ENCODE assay signal across 20 mouse cellular contexts in the genomic region with DNA sequence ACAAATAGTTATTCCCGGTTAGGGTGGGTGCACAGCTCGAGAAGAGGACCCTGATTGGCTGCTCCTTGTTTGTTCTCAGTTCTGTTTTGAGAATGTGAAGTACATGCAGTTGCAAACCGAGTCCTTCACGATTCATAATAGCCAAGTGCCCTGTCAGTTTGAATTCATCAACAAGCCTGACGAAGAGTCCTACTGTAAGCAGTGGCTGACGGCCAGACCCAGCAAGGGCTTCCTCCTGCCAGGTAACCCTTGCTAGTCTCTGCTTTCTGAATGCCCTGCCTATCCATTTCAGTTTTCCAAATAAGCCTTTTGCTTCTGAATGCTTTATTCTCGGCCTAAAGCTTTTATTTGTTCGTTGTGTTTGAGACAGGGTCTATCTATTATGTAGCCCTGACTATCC. TPM values are rescaled to one million over a fixed set of nuclear protein-coding genes. Genes with fewer than 3 reads are reported as not detected.
DNase-seq lines count a peak whose midpoint lies in the region; ATAC-seq and TF ChIP-seq lines count a peak whose summit lies in the region.
"Had no signal": no experiment of that assay in that cellular context is flagged by ENCODE, and none has a peak within 500 bp of the region (broad histone marks: within the 10 kb centered on the region; RNA-seq: fewer than 3 reads in every experiment).

No protein-coding gene starts in this region.

- no peaks in the 10 kb centered on the region for H3K27me3 ChIP-seq in cerebellum, adult 2 months (ENCODE audit: control insufficient read depth, insufficient read depth, low read length)
- no peaks in the 10 kb centered on the region for H3K27me3 ChIP-seq in forebrain, embryonic 10.5 days (ENCODE audit: poor library complexity, severe bottlenecking)
- H3K27me3 ChIP-seq: embryonic facial prominence, embryonic 15.5 days; forebrain, embryonic 15.5 days; heart, embryonic 12.5 days; hindbrain, embryonic 15.5 days had no signal

- H3K9me3 ChIP-seq in forebrain, embryonic 10.5 days = no peaks in the 10 kb centered on the region
- H3K9me3 ChIP-seq: embryonic facial prominence, embryonic 15.5 days; forebrain, embryonic 15.5 days; heart, embryonic 12.5 days; hindbrain, embryonic 10.5 days; hindbrain, embryonic 15.5 days had no signal

- no peak for TF ChIP-seq POLR2A in cerebellum, adult 2 months (IDR thresholded peaks at IDR 0.05; ENCODE audit: borderline replicate concordance, insufficient read depth, low read length)

- peak; percentile 70; the same call in 1 of the 2 replicates for ATAC-seq in cerebellum, adult (ENCODE audit: insufficient number of reproducible peaks, low FRiP score, low TSS enrichment)
- ATAC-seq: forebrain, embryonic 15.5 days; intestine, embryonic 16.5 days had no signal

- no peak overlapping the region for H3K4me3 ChIP-seq in cerebellum, adult 2 months (replicated peaks; ENCODE audit: insufficient read depth, low read depth, low read length)
- H3K4me3 ChIP-seq in forebrain, embryonic 10.5 days = no peak overlapping the region
- H3K4me3 ChIP-seq: embryonic facial prominence, embryonic 15.5 days; erythroblast, embryonic 14.5 days; forebrain, embryonic 15.5 days; heart, adult 2 months; heart, embryonic 12.5 days; hindbrain, embryonic 10.5 days; hindbrain, embryonic 15.5 days had no signal

- TF ChIP-seq CTCF in cerebellum, adult 2 months (IDR thresholded peaks at IDR 0.05; ENCODE audit: borderline replicate concordance, insufficient read depth, low read depth, low read length) = no peak

- no peak for DNase-seq in cerebellum, postnatal 4 days (ENCODE audit: low spot score in 2 of 2)
- DNase-seq in cerebellum, adult 2 months = peak; percentile 62 to 79
- peak; percentile 69 to 72 for DNase-seq in cerebellum, postnatal 10 days
- DNase-seq in forebrain, embryonic 10.5 days (ENCODE audit: extremely low spot score, low spot score) = no peak
- DNase-seq in lung, postnatal 14 days = no peak
- no peak for DNase-seq in kidney, postnatal 14 days
- DNase-seq: adrenal gland, postnatal 10 days; B cell, adult 2 months; embryo, embryonic 11 days; gastrocnemius, postnatal 14 days; heart, adult 2 months; kidney, adult 2 months had no signal

- H3K27ac ChIP-seq in cerebellum, adult 2 months (ENCODE audit: insufficient read depth, low read length) = peak overlapping the region; percentile 66
- no peak overlapping the region for H3K27ac ChIP-seq in forebrain, embryonic 10.5 days
- H3K27ac ChIP-seq: embryonic facial prominence, embryonic 15.5 days; forebrain, embryonic 15.5 days; heart, adult 2 months; hindbrain, embryonic 10.5 days; hindbrain, embryonic 15.5 days had no signal

- peaks cover 89% of the 10 kb centered on the region for H3K36me3 ChIP-seq in forebrain, embryonic 10.5 days (replicated peaks)

- WGBS in cerebellum, adult 2 months = 33% methylated on average over 8 of the region's 8 CpGs
- 89% methylated on average over 8 of the region's 8 CpGs for WGBS in forebrain, embryonic 10.5 days

- peaks cover 16% of the 10 kb centered on the region for H3K4me1 ChIP-seq in cerebellum, adult 2 months (ENCODE audit: control insufficient read depth, insufficient read depth, low read length)
- H3K4me1 ChIP-seq in forebrain, embryonic 10.5 days = no peaks in the 10 kb centered on the region
- H3K4me1 ChIP-seq: embryonic facial prominence, embryonic 15.5 days; forebrain, embryonic 15.5 days; heart, embryonic 12.5 days; hindbrain, embryonic 10.5 days; hindbrain, embryonic 15.5 days had no signal

RNA-seq across cellular contexts. Expression of a gene that starts 9.8 kb away (rescaled TPM):
- polyA plus RNA-seq in cerebellum, adult 2 months (2012; rRNA removed) = 14.9 and 17.0 TPM in 2 replicates
- 20.4 and 22.3 TPM in 2 replicates for polyA plus RNA-seq in forebrain, embryonic 10.5 days (2016; fragmentation: Nextera tagmentation; extraction: Ambion mirVana)

RNA-seq across cellular contexts. Expression of a gene that starts 50.5 kb away (rescaled TPM):
- polyA plus RNA-seq in cerebellum, adult 2 months (2012; rRNA removed) = 92.4 and 102 TPM in 2 replicates
- polyA plus RNA-seq in forebrain, embryonic 10.5 days (2016; fragmentation: Nextera tagmentation; extraction: Ambion mirVana) = 28.8 and 29.4 TPM in 2 replicates

RNA-seq across cellular contexts. Expression of a gene that starts 58.4 kb away (rescaled TPM):
- 42.1 and 52.5 TPM in 2 replicates for polyA plus RNA-seq in cerebellum, adult 2 months (2012; rRNA removed)
- polyA plus RNA-seq in forebrain, embryonic 10.5 days (2016; fragmentation: Nextera tagmentation; extraction: Ambion mirVana) = 43.1 and 44.1 TPM in 2 replicates

RNA-seq across cellular contexts. Expression of a gene that starts 58.9 kb away (rescaled TPM):
- 85.5 and 85.8 TPM in 2 replicates for polyA plus RNA-seq in cerebellum, adult 2 months (2012; rRNA removed)
- 39.3 and 42.9 TPM in 2 replicates for polyA plus RNA-seq in forebrain, embryonic 10.5 days (2016; fragmentation: Nextera tagmentation; extraction: Ambion mirVana)

Comparison
In these comparisons a context has a peak if more than half of its experiments do, and no peak if none do; other contexts are left out.
1. DNase-seq: peak in cerebellum, adult 2 months (2 of 2) and cerebellum, postnatal 10 days (2 of 2); none in cerebellum, postnatal 4 days (0 of 2), forebrain, embryonic 10.5 days (single experiment), lung, postnatal 14 days (single experiment) and kidney, postnatal 14 days (single experiment).